Mouse (Mus musculus): Measurements from ENCODE around the gene Dpysl4. TPM values are rescaled to one million over a fixed set of nuclear protein-coding genes. Genes with fewer than 3 reads are reported as not detected.
A peak's percentile ranks its signal among the peaks of the same experiment; 100 is the strongest.

The Dpysl4 gene
- total RNA-seq, 4 experiments from 2014 or later = 48.8 to 55.4 (median 53.4) TPM

DNA sequence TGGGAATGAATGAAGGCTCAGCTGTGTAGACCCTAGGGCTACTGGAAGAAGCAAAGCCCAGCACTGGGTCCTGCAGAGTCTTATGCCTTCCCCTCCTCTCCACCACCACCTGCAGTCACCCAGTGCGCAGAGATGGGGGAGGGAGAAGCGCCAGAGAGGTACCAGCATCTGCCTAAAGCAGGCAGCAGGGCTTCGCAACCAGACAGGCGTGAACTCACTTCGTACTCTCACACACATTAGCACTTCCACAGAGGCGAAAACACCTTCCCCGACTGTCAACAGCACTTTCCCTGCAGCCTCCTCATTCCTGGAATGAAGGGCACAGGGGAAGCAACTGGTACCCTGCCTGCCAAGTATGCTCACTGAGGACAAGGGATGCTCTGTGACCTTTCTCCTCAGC lies 63.6 kb downstream of the Dpysl4 start:
- no peak for DNase-seq (ENCODE audit: low spot score in 2 of 2)

DNA sequence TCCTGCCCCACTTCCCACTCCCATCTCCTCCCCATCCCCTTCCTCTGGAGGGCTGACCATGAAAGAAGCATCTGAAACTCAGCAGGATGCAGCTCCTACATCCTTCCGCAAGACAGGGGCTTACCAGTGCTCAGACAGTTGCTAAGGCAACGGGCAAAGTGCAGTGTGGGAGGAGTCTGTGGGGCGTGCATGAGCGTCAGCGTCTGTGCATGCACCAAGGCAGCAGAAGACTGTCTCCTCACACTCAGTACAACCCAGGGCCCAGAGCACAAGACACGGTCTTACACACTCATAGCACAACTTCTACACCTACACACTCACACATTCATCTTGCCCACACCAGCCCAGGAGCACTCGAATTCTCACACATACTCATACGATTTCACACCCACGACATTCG lies 65.3 kb downstream of the Dpysl4 start:
- DNase-seq (ENCODE audit: low spot score in 2 of 2) = peak; percentile 43 to 45

Other genes starting within 250 kb of the Dpysl4 start
- gene Ppp2r2d, start 239.9 kb upstream of the Dpysl4 start, total RNA-seq (2022) = 10 to 100 TPM; 59.5 to 72.0 (median 61.3) TPM
- gene Mapk1ip1, start 239.7 kb upstream of the Dpysl4 start, total RNA-seq (2022) = 10 to 100 TPM; 41.9 to 66.2 (median 50.6) TPM
- gene Bnip3, start 176.5 kb upstream of the Dpysl4 start, total RNA-seq (2022) = 100 to 1,000 TPM; 112 to 124 (median 117) TPM
- gene Jakmip3, start 145.3 kb upstream of the Dpysl4 start, total RNA-seq (2022) = 10 to 100 TPM; 51.6 to 59.5 (median 52.6) TPM
- gene Lrrc27, start 127.0 kb downstream of the Dpysl4 start, total RNA-seq (2022) = 1 to 10 TPM; 4.6 to 7.3 (median 6.5) TPM
- 10 to 100 TPM; 81.3 to 94.0 (median 88.8) TPM for gene Stk32c, start 127.3 kb downstream of the Dpysl4 start, total RNA-seq (2022)
- 10 to 100 TPM; 26.9 to 37.1 (median 32.1) TPM for gene Pwwp2b, start 162.5 kb downstream of the Dpysl4 start, total RNA-seq (2022)

All from layer of hippocampus, adult 8-10 months (tissue).